Mouse (Mus musculus) myocyte (in vitro differentiated cells): Measurements from ENCODE around the gene Tmem108. TPM values are rescaled to one million over a fixed set of nuclear protein-coding genes. Genes with fewer than 3 reads are reported as not detected.

ENCODE experiments used
- H3K27me3 ChIP-seq: one replicate; pipeline ENCODE4 v1.6.1; 2011; ENCODE audit not compliant: control insufficient read depth, insufficient read depth, insufficient read length
- H3K36me3 ChIP-seq: one replicate; pipeline ENCODE4 v1.6.1; 2011; ENCODE audit not compliant: control insufficient read depth, insufficient read depth
- H3K4me2 ChIP-seq: one replicate; pipeline ENCODE4 v1.6.1; 2011; ENCODE audit warnings: low read depth, control low read depth
- H3K4me3 ChIP-seq: one replicate; pipeline ENCODE4 v1.5.1; 2011; ENCODE audit warnings: mild to moderate bottlenecking, control low read depth, moderate library complexity
- H3K79me2 ChIP-seq: one replicate; pipeline ENCODE4 v1.6.1; 2011; ENCODE audit not compliant: control insufficient read depth, insufficient read depth
- H3ac ChIP-seq: one replicate; pipeline ENCODE4 v1.6.1; 2011; ENCODE audit not compliant: control insufficient read depth, insufficient read length
- CEBPB ChIP-seq: IDR thresholded peaks from 2 replicates; pipeline ENCODE4 v1.6.1; 2011; ENCODE audit warnings: mild to moderate bottlenecking, moderate library complexity; ENCODE audit not compliant: poor library complexity, insufficient read depth, severe bottlenecking
- E2F4 ChIP-seq: IDR thresholded peaks from one replicate; pipeline ENCODE4 v1.6.1; 2011; ENCODE audit warnings: mild to moderate bottlenecking, control low read depth, moderate library complexity; ENCODE audit not compliant: insufficient read depth
- MAX ChIP-seq: IDR thresholded peaks from one replicate; pipeline ENCODE4 v1.6.1; 2011; ENCODE audit warnings: low read depth, mild to moderate bottlenecking, control low read depth
- MYOD1 ChIP-seq, 3 experiments: IDR thresholded peaks; one replicate each; pipeline ENCODE4 v1.6.1; 2011; ENCODE audit warnings: control low read depth in 2 of 3, low read depth in 2 of 3, mild to moderate bottlenecking in 2 of 3, moderate library complexity in 1 of 3; ENCODE audit not compliant: insufficient read length in 2 of 3, control insufficient read depth in 1 of 3
- MYOG ChIP-seq, 3 experiments: IDR thresholded peaks; one replicate each; pipeline ENCODE4 v1.6.1; 2011; ENCODE audit warnings: control low read depth in 2 of 3, low read depth in 2 of 3, mild to moderate bottlenecking in 2 of 3; ENCODE audit not compliant: insufficient read length in 2 of 3, control insufficient read depth in 1 of 3, insufficient read depth in 1 of 3
- POLR2A ChIP-seq: IDR thresholded peaks from one replicate; pipeline ENCODE4 v1.6.1; 2011; ENCODE audit warnings: low read depth, mild to moderate bottlenecking, control low read depth, moderate library complexity; ENCODE audit not compliant: insufficient read length
- POLR2AphosphoS2 ChIP-seq: IDR thresholded peaks from one replicate; pipeline ENCODE4 v1.6.1; 2011; ENCODE audit warnings: low read depth, control low read depth; ENCODE audit not compliant: insufficient read length
- REST ChIP-seq: IDR thresholded peaks from one replicate; pipeline ENCODE4 v1.6.1; 2011; ENCODE audit warnings: mild to moderate bottlenecking, control low read depth, moderate library complexity; ENCODE audit not compliant: insufficient read depth, insufficient read length
- SRF ChIP-seq: IDR thresholded peaks from one replicate; pipeline ENCODE4 v1.6.1; 2011; ENCODE audit warnings: low read depth; ENCODE audit not compliant: control insufficient read depth, insufficient read length
- TCF12 ChIP-seq: IDR thresholded peaks from one replicate; pipeline ENCODE4 v1.6.1; 2011; ENCODE audit warnings: mild to moderate bottlenecking, control low read depth; ENCODE audit not compliant: poor library complexity, insufficient read depth, severe bottlenecking
- TCF3 ChIP-seq: IDR thresholded peaks from one replicate; pipeline ENCODE4 v1.6.1; 2011; ENCODE audit warnings: low read depth, control low read depth; ENCODE audit not compliant: insufficient read length
- USF1 ChIP-seq: IDR thresholded peaks from one replicate; pipeline ENCODE4 v1.6.1; 2011; ENCODE audit warnings: low read depth, mild to moderate bottlenecking, control low read depth, moderate library complexity
- polyA plus RNA-seq: library from polyadenylated mRNA; unstranded; fragments of >200 nt; fragmentation: generic; extraction: Trizol; gene quantifications from one replicate; pipeline ENCODE4 v1.2.1, GENCODE M21; 2012; ENCODE audit warnings: missing spikeins

Gene Tmem108
- polyA plus RNA-seq, 1 experiment: not detected

DNA sequence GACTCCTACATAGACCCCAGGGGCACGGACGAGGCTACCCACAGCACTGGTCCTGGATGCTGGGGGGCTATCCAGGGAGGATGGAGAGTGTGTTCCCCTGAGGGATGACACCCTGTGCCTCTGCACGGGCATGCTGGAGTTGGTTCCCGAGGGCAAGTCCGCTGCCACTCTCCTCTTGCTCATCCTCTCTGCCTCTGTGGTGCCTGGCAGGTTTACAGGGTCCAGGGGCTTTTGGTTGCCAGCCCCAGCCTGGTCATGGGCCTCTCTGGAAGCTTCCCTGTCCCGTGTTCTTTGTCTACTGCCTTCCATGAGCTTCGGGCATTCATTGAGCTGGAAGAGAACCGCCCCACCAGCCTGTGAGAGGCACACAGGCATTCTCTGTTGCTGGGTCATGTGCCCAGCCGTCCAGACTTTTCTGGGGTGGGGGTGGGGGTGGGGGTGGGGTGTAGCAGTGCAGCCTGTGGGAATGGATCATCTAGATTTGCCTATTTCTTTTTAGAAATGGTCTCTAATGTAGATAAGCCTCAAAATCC lies 281.5 kb downstream of the Tmem108 start, which contains the start of gene Bfsp2:
Bfsp2 (minus strand) TSS at position 377 of the 533 bp plus-strand sequence.
- H3K4me3 ChIP-seq: no peak within 1 kb of the TSS
- H3K36me3 ChIP-seq: no peaks in the 10 kb centered on the region
- no peak within 1 kb of the TSS for H3K4me2 ChIP-seq
- no peaks in the 10 kb centered on the region for H3K79me2 ChIP-seq
- H3K27me3 ChIP-seq: no peaks in the 10 kb centered on the region
- TF ChIP-seq POLR2AphosphoS2 (no peak), USF1 (no peak), E2F4 (no peak), POLR2A (no peak), CEBPB (no peak)
- H3ac ChIP-seq: no peak within 1 kb of the TSS

GRCm38 (mm10) chr9:103475414-103475813 lies 286.2 kb downstream of the Tmem108 start:
- H3K4me2 ChIP-seq: no peak overlapping the region
- no peak overlapping the region for H3K4me3 ChIP-seq
- H3ac ChIP-seq: no peak overlapping the region
- H3K79me2 ChIP-seq: no peaks in the 10 kb centered on the region
- H3K27me3 ChIP-seq: no peaks in the 10 kb centered on the region
- no peaks in the 10 kb centered on the region for H3K36me3 ChIP-seq
- TF ChIP-seq SRF (no peak), TCF3 (no peak), MYOD1 (IDR thresholded peaks at IDR 0.05; ENCODE audit: control insufficient read depth in 1 of 3, insufficient read length in 2 of 3, low read depth in 2 of 3) (no peak), CEBPB (no peak)

GRCm38 (mm10) chr9:103473915-103474688 lies 287.5 kb downstream of the Tmem108 start:
- TF ChIP-seq TCF3 (no peak), POLR2AphosphoS2 (no peak), POLR2A (no peak), SRF (no peak), CEBPB (no peak), MYOG (IDR thresholded peaks at IDR 0.05; ENCODE audit: control insufficient read depth in 1 of 3, insufficient read depth in 1 of 3, insufficient read length in 2 of 3, low read depth in 2 of 3) (no peak), USF1 (no peak), REST (no peak), MYOD1 (IDR thresholded peaks at IDR 0.05; ENCODE audit: control insufficient read depth in 1 of 3, insufficient read length in 2 of 3, low read depth in 2 of 3) (no peak)
- Histone ChIP-seq H3K4me3 (no peak overlapping the region), H3K4me2 (peak overlapping the region; percentile 6)

GRCm38 (mm10) chr9:103471784-103472183 lies 289.9 kb downstream of the Tmem108 start:
- Histone ChIP-seq H3K4me2 (no peak overlapping the region), H3ac (no peak overlapping the region), H3K36me3 (no peaks in the 10 kb centered on the region), H3K4me3 (no peak overlapping the region), H3K79me2 (no peaks in the 10 kb centered on the region), H3K27me3 (peaks cover 4% of the 10 kb centered on the region)
- no peak for TF ChIP-seq REST
- TF ChIP-seq CEBPB: no peak
- TF ChIP-seq MAX: no peak
- no peak for TF ChIP-seq POLR2AphosphoS2
- no peak for TF ChIP-seq POLR2A
- TF ChIP-seq MYOG (IDR thresholded peaks at IDR 0.05; ENCODE audit: control insufficient read depth in 1 of 3, insufficient read depth in 1 of 3, insufficient read length in 2 of 3, low read depth in 2 of 3): no peak

More at GRCm38 (mm10) chr9:103473915-103474688, 287.5 kb downstream of the Tmem108 start:
- H3K79me2 ChIP-seq: no peaks in the 10 kb centered on the region
- no peaks in the 10 kb centered on the region for H3K27me3 ChIP-seq
- no peaks in the 10 kb centered on the region for H3K36me3 ChIP-seq
- no peak overlapping the region for H3ac ChIP-seq

GRCm38 (mm10) chr9:103469516-103469915 lies 292.1 kb downstream of the Tmem108 start:
- H3ac ChIP-seq: no peak overlapping the region

More at GRCm38 (mm10) chr9:103469516-103469915, 292.1 kb downstream of the Tmem108 start:
- Histone ChIP-seq H3K27me3 (peaks cover 4% of the 10 kb centered on the region), H3K4me3 (no peak overlapping the region), H3K79me2 (no peaks in the 10 kb centered on the region), H3K36me3 (no peaks in the 10 kb centered on the region), H3K4me2 (no peak overlapping the region)
- TF ChIP-seq MYOG (IDR thresholded peaks at IDR 0.05; ENCODE audit: control insufficient read depth in 1 of 3, insufficient read depth in 1 of 3, insufficient read length in 2 of 3, low read depth in 2 of 3) (no peak), MAX (no peak), SRF (no peak), USF1 (no peak), MYOD1 (IDR thresholded peaks at IDR 0.05; ENCODE audit: control insufficient read depth in 1 of 3, insufficient read length in 2 of 3, low read depth in 2 of 3) (no peak), TCF3 (no peak), POLR2AphosphoS2 (no peak), CEBPB (no peak), REST (no peak), E2F4 (no peak), TCF12 (no peak), POLR2A (no peak)
